Mouse (Mus musculus) NIH3T3 (cell line): ENCODE measurements around the gene Lrrc1.
A peak's percentile ranks its signal among the peaks of the same experiment; 100 is the strongest.
"Not testable (repeated sequence)": the region's sequence is repeated elsewhere in the genome, so short reads cannot be mapped to it uniquely, and the experiment has no call there.

ENCODE experiments used
- DNase-seq: peaks from one replicate; pipeline ENCODE4 v3.0.0-alpha.2; 2012; ENCODE audit warnings: low read depth

The Lrrc1 gene

GRCm38 (mm10) chr9:77544354-77545067 is at the start of gene Lrrc1:
Gene Lrrc1, minus strand, starts transcription at chr9:77544870.
- DNase-seq: peak; percentile 89

GRCm38 (mm10) chr9:77592423-77592822 is 47.8 kb upstream of the Lrrc1 start:
- DNase-seq: no peak

- no peak for DNase-seq
These were observed 44.8 kb upstream of the Lrrc1 start for GRCm38 (mm10) chr9:77589496-77589895.

GRCm38 (mm10) chr9:77587616-77588015 is 42.9 kb upstream of the Lrrc1 start:
- no peak for DNase-seq

- DNase-seq: no peak
These were observed 42.3 kb upstream of the Lrrc1 start for GRCm38 (mm10) chr9:77586806-77587591.

GRCm38 (mm10) chr9:77584746-77585145 is 40.1 kb upstream of the Lrrc1 start:
- DNase-seq: no peak

GRCm38 (mm10) chr9:77583302-77583701 is 38.6 kb upstream of the Lrrc1 start:
- DNase-seq: no peak

GRCm38 (mm10) chr9:77579827-77580226 is 35.2 kb upstream of the Lrrc1 start:
- DNase-seq: no peak

- no peak for DNase-seq
These were observed 33.3 kb upstream of the Lrrc1 start for GRCm38 (mm10) chr9:77577931-77578330.

- no peak for DNase-seq
These were observed 32.7 kb upstream of the Lrrc1 start for GRCm38 (mm10) chr9:77577409-77577808.

- no peak for DNase-seq
These were observed 31.6 kb upstream of the Lrrc1 start for GRCm38 (mm10) chr9:77576320-77576719.

GRCm38 (mm10) chr9:77574996-77575395 is 30.3 kb upstream of the Lrrc1 start:
- not testable (repeated sequence) for DNase-seq

- no peak for DNase-seq
These were observed 27.2 kb upstream of the Lrrc1 start for GRCm38 (mm10) chr9:77571851-77572250.

GRCm38 (mm10) chr9:77568789-77569506 is 24.3 kb upstream of the Lrrc1 start:
- DNase-seq: no peak

GRCm38 (mm10) chr9:77561827-77562226 is 17.2 kb upstream of the Lrrc1 start:
- no peak for DNase-seq

GRCm38 (mm10) chr9:77557963-77558362 is 13.3 kb upstream of the Lrrc1 start:
- no peak for DNase-seq

GRCm38 (mm10) chr9:77557181-77557580 is 12.5 kb upstream of the Lrrc1 start:
- DNase-seq: no peak

GRCm38 (mm10) chr9:77556435-77556834 is 11.8 kb upstream of the Lrrc1 start:
- DNase-seq: no peak

GRCm38 (mm10) chr9:77553465-77553864 is 8.8 kb upstream of the Lrrc1 start:
- DNase-seq: no peak

- DNase-seq: peak; percentile 6
These were observed 6.4 kb upstream of the Lrrc1 start for GRCm38 (mm10) chr9:77551036-77551512.

- peak; percentile 66 for DNase-seq
These were observed 1.3 kb upstream of the Lrrc1 start for GRCm38 (mm10) chr9:77546010-77546409.

GRCm38 (mm10) chr9:77545068-77545421 is 375 bp upstream of the Lrrc1 start:
- no peak for DNase-seq
